Mouse (Mus musculus) midbrain, embryonic 10.5 days (tissue): ENCODE results near the gene 1700024P04Rik. TPM values are rescaled to one million over a fixed set of nuclear protein-coding genes. Genes with fewer than 3 reads are reported as not detected.

ENCODE experiments used
- DNase-seq: peaks from one replicate; pipeline ENCODE4 v3.0.0-alpha.2; 2017; ENCODE audit warnings: low spot score
- H3K27ac ChIP-seq: fragments of 300-500 bp; sonication (generic); replicated peaks from 2 replicates; pipeline ENCODE4 v1.5.1; 2016; ENCODE audit warnings: mild to moderate bottlenecking
- H3K27me3 ChIP-seq: fragments of 300-500 bp; sonication (generic); 2 replicates; pipeline ENCODE4 v1.6.1; 2016; ENCODE audit warnings: low read depth, mild to moderate bottlenecking; ENCODE audit not compliant: poor library complexity, severe bottlenecking
- H3K36me3 ChIP-seq: fragments of 300-500 bp; sonication (generic); 2 replicates; pipeline ENCODE4 v1.6.1; 2016; ENCODE audit warnings: mild to moderate bottlenecking, moderate library complexity
- H3K4me1 ChIP-seq: fragments of 300-500 bp; sonication (generic); 2 replicates; pipeline ENCODE4 v1.6.1; 2016
- H3K4me3 ChIP-seq: fragments of 300-500 bp; sonication (generic); 2 replicates; pipeline ENCODE4 v1.5.1; 2016; ENCODE audit warnings: mild to moderate bottlenecking, moderate library complexity
- H3K9me3 ChIP-seq: fragments of 300-500 bp; sonication (generic); replicated peaks from 2 replicates; pipeline ENCODE4 v1.6.1; 2016; ENCODE audit warnings: mild to moderate bottlenecking
- WGBS: fragments of 180-500 bp; shearing (Covaris S2); methylation state at CpG from one replicate; pipeline ENCODE4 v1.1.7; 2016; 5-methylcytosine and 5-hydroxymethylcytosine counted together
- polyA plus RNA-seq: library from polyadenylated mRNA; unstranded; fragments of >200 nt; fragmentation: Nextera tagmentation; extraction: Ambion mirVana; gene quantifications from 2 replicates; pipeline ENCODE4 v1.2.1, GENCODE M21; 2016

Gene 1700024P04Rik
- polyA plus RNA-seq, 1 experiment from 2014 or later = not detected

DNA sequence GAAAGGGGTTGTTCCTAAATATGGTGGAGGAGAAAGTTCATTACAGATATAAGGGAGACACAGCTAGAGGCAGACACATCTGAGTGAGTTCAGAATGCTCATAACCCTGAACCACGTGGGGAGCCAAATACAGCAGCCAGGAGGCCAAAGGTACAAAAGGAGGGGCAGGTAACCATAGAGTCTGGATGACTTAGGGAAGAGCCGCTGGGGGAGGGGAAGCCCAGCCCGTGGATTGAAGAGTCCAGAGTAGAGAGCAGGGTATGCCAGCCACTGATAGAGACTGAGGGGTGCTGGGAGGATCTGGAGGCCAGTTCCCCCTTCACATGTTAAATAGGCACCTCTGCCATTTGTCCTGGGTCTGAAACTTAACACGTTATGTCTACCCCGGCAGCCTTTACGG lies 28.7 kb downstream of the 1700024P04Rik start:
- Histone ChIP-seq H3K9me3 (no peaks in the 10 kb centered on the region; the same call in 1 of the 2 replicates), H3K4me3 (no peak overlapping the region), H3K27ac (no peak overlapping the region), H3K4me1 (peaks cover 24% of the 10 kb centered on the region), H3K36me3 (no peaks in the 10 kb centered on the region), H3K27me3 (no peaks in the 10 kb centered on the region)
- no peak for DNase-seq
- WGBS = 65% methylated on average over 6 of the region's 6 CpGs

DNA sequence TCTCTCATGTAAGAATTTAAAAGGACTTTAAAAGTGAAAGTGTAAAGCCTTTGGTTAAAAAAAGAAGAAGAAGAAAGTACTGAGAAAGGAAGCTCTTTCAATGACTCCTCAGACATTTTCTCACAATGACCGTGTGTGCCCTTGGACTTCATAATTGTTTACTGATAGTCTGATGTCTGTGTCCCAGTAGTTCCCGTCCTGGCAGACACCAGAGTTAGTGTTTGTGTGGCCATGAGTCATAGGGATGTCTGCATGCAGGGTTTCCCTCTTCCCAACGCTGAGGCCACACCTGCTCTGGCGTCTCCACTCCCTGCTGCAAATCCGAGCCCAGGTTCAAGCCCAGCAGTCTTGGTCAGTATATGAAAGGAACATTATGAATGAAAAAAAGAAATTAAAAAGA lies 29.1 kb downstream of the 1700024P04Rik start:
- H3K27me3 ChIP-seq = no peaks in the 10 kb centered on the region
- peaks cover 24% of the 10 kb centered on the region for H3K4me1 ChIP-seq
- no peaks in the 10 kb centered on the region for H3K36me3 ChIP-seq
- no peak overlapping the region for H3K4me3 ChIP-seq
- no peak overlapping the region for H3K27ac ChIP-seq
- 72% methylated on average over 5 of the region's 5 CpGs for WGBS
- DNase-seq = no peak
- H3K9me3 ChIP-seq = no peaks in the 10 kb centered on the region; the same call in 1 of the 2 replicates

DNA sequence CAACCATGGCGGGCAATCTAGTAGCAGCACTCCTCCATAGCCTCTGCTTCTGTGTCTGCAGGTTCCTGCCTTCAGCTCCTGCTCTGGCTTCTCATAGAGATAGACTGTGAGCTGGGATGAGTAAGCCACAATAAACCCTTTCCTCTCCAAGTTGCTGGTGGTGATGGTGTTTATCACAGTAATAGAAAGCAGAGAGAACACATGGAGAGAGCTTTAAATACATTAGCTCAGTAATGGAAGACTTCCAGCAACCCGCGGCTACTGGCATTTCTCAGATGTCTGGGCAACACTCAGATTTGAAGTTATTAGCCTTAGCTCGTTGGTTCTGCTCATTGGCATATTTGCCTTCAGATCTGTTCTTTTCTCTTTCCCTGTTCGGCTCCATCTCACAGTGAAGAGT lies 30.5 kb downstream of the 1700024P04Rik start:
- no peaks in the 10 kb centered on the region for H3K27me3 ChIP-seq
- peaks cover 24% of the 10 kb centered on the region for H3K4me1 ChIP-seq
- no peak for DNase-seq
- H3K4me3 ChIP-seq = no peak overlapping the region
- no peaks in the 10 kb centered on the region for H3K9me3 ChIP-seq
- WGBS = 93% methylated on average over 5 of the region's 5 CpGs
- no peaks in the 10 kb centered on the region for H3K36me3 ChIP-seq
- no peak overlapping the region for H3K27ac ChIP-seq

DNA sequence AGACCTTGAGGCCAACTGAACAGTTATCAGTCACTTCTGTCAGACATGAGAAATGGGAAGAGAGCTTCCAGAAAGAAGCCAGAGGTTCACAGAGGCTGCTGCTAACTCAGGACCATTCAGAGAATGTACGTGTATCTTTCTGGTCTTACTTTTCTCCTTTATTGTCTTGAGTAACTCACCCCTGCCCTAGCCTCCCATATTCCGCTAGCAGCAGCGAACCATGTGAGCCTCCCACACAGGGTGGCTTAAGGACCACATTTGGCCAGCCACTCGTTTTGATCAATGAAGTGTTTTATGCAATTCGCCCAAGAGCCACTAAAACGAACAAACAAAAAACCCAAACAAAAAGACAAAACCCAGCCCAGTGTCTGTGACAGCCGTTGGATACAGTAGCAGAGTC lies 32.4 kb downstream of the 1700024P04Rik start:
- Histone ChIP-seq H3K4me3 (no peak overlapping the region), H3K9me3 (no peaks in the 10 kb centered on the region), H3K36me3 (no peaks in the 10 kb centered on the region), H3K27ac (no peak overlapping the region), H3K27me3 (no peaks in the 10 kb centered on the region), H3K4me1 (peaks cover 19% of the 10 kb centered on the region)
- 74% methylated on average over 7 of the region's 7 CpGs for WGBS
- DNase-seq = no peak

DNA sequence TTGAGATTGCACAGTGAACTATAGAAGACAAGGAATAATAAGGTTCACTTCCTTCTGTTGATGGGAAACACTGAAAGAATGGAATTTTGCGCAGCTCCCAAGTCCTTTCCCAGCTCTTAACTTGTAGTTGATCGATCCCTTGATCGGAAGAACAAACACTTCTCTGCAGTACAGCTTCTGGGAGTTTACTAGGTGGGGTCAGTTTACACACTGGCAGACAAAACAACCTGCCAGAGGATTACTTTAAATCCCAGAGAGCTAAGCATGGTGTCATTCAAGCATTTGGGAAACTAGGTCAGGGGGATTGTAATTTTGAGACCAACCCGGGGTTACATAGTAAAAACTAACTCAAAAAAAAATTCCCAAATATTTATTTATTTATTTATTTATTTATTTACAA lies 36.2 kb downstream of the 1700024P04Rik start:
- H3K9me3 ChIP-seq = no peaks in the 10 kb centered on the region
- H3K36me3 ChIP-seq = no peaks in the 10 kb centered on the region
- no peak overlapping the region for H3K4me3 ChIP-seq
- H3K27ac ChIP-seq = no peak overlapping the region
- 38% methylated on average over 4 of the region's 4 CpGs for WGBS
- H3K4me1 ChIP-seq = peaks cover 21% of the 10 kb centered on the region
- no peaks in the 10 kb centered on the region for H3K27me3 ChIP-seq
- DNase-seq = no peak

DNA sequence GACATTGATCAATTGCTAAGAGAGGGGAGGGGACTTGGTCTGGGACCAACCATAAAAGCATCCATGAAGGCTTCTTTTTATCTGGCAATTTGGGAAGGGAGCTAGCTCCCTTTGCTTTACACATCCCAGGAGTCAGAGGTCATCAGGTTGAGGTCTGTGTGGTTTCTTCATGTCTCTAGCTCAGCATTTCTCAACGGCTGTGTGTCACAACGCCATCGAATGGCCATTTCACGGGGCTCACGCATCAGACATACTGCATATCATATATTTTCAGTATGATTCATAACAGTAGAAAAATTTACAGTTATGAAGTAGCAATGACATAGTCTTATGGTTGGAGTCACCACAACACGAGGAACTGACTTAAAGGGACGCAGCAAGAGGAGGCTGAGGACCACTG lies 37.9 kb downstream of the 1700024P04Rik start:
- 91% methylated on average over 7 of the region's 7 CpGs for WGBS
- no peak overlapping the region for H3K27ac ChIP-seq
- no peak overlapping the region for H3K4me3 ChIP-seq
- H3K27me3 ChIP-seq = no peaks in the 10 kb centered on the region
- DNase-seq = no peak
- H3K36me3 ChIP-seq = no peaks in the 10 kb centered on the region
- peaks cover 21% of the 10 kb centered on the region for H3K4me1 ChIP-seq
- H3K9me3 ChIP-seq = no peaks in the 10 kb centered on the region

DNA sequence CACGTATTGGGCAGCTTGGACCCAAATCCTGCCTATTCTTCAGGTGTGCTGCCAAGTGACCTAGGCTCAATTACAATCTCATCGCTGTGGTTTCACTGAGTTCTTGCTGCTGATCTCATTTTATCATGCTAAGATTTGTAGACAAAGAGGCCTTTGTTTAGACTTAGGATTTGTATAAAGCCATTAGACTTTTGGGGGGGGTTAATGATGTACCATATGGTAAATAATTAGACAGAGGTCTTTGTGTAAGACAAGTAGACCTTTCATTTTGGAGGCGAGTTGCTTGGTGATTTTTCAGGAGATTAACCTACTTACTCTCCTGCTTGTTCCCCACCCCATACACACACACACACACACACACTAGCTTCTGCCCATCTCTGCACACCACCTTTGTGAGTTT lies 38.5 kb downstream of the 1700024P04Rik start:
- 60% methylated on average over 3 of the region's 3 CpGs for WGBS
- Histone ChIP-seq H3K4me3 (no peak overlapping the region), H3K27ac (no peak overlapping the region), H3K27me3 (no peaks in the 10 kb centered on the region), H3K36me3 (no peaks in the 10 kb centered on the region), H3K4me1 (peaks cover 21% of the 10 kb centered on the region), H3K9me3 (no peaks in the 10 kb centered on the region)
- DNase-seq = no peak

DNA sequence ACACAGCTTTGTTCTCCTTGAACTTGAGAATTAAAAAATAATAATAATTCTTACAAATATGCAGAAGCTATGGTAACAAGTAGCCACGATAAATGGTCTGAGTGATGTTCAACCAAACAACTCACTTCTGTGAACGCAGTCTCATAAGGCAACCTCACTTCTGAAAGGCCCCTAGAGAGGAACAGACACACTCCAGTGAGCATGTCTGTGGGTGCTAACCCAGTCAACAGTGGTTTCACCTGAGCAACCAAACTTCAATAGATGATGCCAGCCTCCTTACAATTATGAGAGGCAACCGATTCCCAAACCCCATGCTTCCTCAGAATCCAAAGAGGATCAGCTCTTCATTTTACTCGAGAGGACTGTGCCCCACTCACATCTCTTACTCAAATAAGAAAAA lies 39.0 kb downstream of the 1700024P04Rik start:
- H3K36me3 ChIP-seq = no peaks in the 10 kb centered on the region
- 90% methylated on average over 4 of the region's 4 CpGs for WGBS
- no peaks in the 10 kb centered on the region for H3K9me3 ChIP-seq
- H3K27me3 ChIP-seq = no peaks in the 10 kb centered on the region
- DNase-seq = no peak
- no peak overlapping the region for H3K27ac ChIP-seq
- H3K4me3 ChIP-seq = no peak overlapping the region
- H3K4me1 ChIP-seq = peaks cover 21% of the 10 kb centered on the region

DNA sequence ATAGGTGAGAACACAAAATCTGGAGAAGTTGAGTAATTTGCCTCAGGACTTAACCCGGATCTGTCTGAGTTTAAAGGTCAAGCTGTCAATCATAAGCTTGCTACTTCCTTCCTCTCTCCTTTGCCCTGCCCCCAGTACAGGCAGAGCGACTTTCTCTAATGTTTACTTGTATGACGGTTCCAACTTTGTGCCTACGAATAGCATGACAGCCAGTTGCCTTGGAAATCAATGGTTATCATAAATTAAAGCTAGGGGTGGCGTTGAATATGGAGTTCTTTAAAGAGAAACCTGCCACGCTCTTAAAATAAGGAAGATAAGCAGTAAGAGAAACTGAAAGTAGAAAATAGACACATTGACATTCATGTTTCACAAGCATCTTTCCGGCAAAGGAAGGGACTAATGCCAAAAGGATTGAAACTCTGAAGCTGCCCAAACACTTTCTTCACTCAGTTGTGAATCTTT lies 39.7 kb downstream of the 1700024P04Rik start:
- Histone ChIP-seq H3K27ac (no peak overlapping the region), H3K4me3 (no peak overlapping the region), H3K4me1 (peaks cover 21% of the 10 kb centered on the region), H3K27me3 (no peaks in the 10 kb centered on the region), H3K9me3 (no peaks in the 10 kb centered on the region), H3K36me3 (no peaks in the 10 kb centered on the region)
- DNase-seq = no peak
- 89% methylated on average over 7 of the region's 7 CpGs for WGBS

DNA sequence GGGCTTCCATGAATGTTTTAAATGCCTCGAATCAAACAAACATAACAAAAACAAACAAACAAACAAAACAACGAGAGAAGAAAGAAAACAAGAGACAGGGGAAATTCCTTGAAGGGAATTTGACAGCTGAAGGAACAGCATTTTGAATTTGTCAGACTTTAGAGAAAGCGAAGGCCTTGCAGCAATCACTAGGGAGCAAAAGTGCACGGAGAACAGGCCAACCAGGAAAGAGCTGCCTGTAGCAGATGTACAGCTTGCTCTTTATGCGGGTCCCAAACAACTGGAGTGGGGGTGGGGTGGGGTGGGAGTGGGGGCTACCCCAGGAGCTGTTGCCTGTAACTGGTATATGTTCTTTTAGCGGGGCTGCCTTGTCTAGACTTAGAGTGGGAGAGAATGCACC lies 42.0 kb downstream of the 1700024P04Rik start:
- WGBS = 73% methylated on average over 6 of the region's 6 CpGs
- no peaks in the 10 kb centered on the region for H3K9me3 ChIP-seq
- H3K4me3 ChIP-seq = no peak overlapping the region
- no peaks in the 10 kb centered on the region for H3K36me3 ChIP-seq
- no peak overlapping the region for H3K27ac ChIP-seq
- H3K4me1 ChIP-seq = peaks cover 12% of the 10 kb centered on the region
- DNase-seq = no peak
- H3K27me3 ChIP-seq = no peaks in the 10 kb centered on the region

DNA sequence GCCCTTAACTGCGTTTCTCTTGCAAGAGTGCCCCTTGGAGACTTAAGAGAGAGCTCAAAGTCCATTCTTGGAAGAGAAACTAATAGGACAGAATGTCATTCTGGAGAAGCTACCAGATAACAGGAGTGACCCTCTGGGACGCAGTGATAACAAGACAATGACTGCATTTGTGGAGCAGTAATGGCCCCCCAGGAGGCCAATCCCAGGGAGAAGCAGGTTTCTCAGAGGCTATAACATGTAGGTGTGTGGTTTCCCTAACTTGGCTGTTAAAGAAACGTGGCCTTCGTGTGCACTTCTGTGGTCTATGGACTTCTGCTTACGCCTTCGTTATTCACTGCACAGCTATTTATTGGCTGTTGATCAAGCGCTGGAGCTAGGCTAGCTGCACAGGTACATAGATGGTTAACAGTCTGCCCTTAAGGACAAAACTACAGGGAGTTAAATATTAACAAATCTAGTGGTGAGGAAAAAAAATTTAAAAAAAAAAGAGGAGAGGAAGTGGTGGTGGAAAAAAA lies 42.5 kb downstream of the 1700024P04Rik start:
- Histone ChIP-seq H3K9me3 (no peaks in the 10 kb centered on the region), H3K4me3 (no peak overlapping the region), H3K27me3 (no peaks in the 10 kb centered on the region), H3K4me1 (peaks cover 10% of the 10 kb centered on the region), H3K27ac (no peak overlapping the region), H3K36me3 (no peaks in the 10 kb centered on the region)
- no peak for DNase-seq
- WGBS = 86% methylated on average over 7 of the region's 7 CpGs

DNA sequence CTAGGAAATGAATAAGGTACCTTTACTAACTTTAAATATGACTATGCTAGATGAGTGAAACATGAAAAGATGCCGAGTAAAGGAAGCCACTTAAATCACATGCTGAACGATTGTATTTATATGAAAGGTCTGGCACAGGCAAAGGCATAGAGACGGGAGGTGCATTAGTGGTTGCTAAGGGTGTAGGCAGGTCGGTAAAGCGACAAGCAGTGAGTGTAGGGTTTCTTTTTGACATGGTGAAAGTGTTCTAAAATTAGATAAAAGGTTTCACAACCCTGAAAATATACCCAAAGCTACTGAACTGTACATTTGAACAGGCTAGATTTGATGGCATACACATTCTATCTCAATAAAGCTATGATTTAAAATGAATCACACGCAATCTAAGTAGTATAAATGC lies 47.3 kb downstream of the 1700024P04Rik start:
- no peak overlapping the region for H3K4me3 ChIP-seq
- no peaks in the 10 kb centered on the region for H3K4me1 ChIP-seq
- H3K27ac ChIP-seq = no peak overlapping the region
- H3K27me3 ChIP-seq = no peaks in the 10 kb centered on the region
- no peaks in the 10 kb centered on the region for H3K36me3 ChIP-seq
- WGBS = 85% methylated on average over 6 of the region's 6 CpGs
- H3K9me3 ChIP-seq = no peaks in the 10 kb centered on the region
- DNase-seq = no peak
